Mouse (Mus musculus) forebrain, embryonic 16.5 days (tissue): ENCODE measurements around the gene Rnf43. TPM values are rescaled to one million over a fixed set of nuclear protein-coding genes. Genes with fewer than 3 reads are reported as not detected.

ENCODE experiments used
- ATAC-seq: fragments of 200-750 bp; cut with Nextera tagmentation; 2 replicates; pipeline ENCODE4 v1.8.0; 2017; ENCODE audit warnings: mild to moderate bottlenecking, moderate library complexity
- H3K27ac ChIP-seq: fragments of 300-500 bp; sonication (generic); 2 replicates; pipeline ENCODE4 v1.5.1; 2014; ENCODE audit warnings: low read length, control low read depth
- H3K27me3 ChIP-seq: fragments of 300-500 bp; sonication (generic); replicated peaks from 2 replicates; pipeline ENCODE4 v1.6.1; 2014; ENCODE audit warnings: low read length; ENCODE audit not compliant: control insufficient read depth, insufficient read depth
- H3K36me3 ChIP-seq: fragments of 300-500 bp; sonication (generic); 2 replicates; pipeline ENCODE4 v1.6.1; 2014; ENCODE audit not compliant: control insufficient read depth, insufficient read depth
- H3K4me1 ChIP-seq: fragments of 300-500 bp; sonication (generic); replicated peaks from 2 replicates; pipeline ENCODE4 v1.6.1; 2014; ENCODE audit warnings: low read length; ENCODE audit not compliant: control insufficient read depth, insufficient read depth
- H3K4me2 ChIP-seq: fragments of 300-500 bp; sonication (generic); 2 replicates; pipeline ENCODE4 v1.6.1; 2014; ENCODE audit warnings: mild to moderate bottlenecking, low read length, control low read depth
- H3K4me3 ChIP-seq: fragments of 300-500 bp; sonication (generic); replicated peaks from 2 replicates; pipeline ENCODE4 v1.5.1; 2014; ENCODE audit warnings: mild to moderate bottlenecking, low read length, control low read depth
- H3K9ac ChIP-seq: fragments of 300-500 bp; sonication (generic); replicated peaks from 2 replicates; pipeline ENCODE4 v1.6.1; 2014; ENCODE audit warnings: low read depth, low read length, control low read depth
- H3K9me3 ChIP-seq: fragments of 300-500 bp; sonication (generic); 2 replicates; pipeline ENCODE4 v1.6.1; 2016; ENCODE audit warnings: low read length; ENCODE audit not compliant: control insufficient read depth
- WGBS: fragments of 180-500 bp; shearing (Covaris S2); extraction: QIAGEN DNeasy Blood & Tissue Kit; methylation state at CpG from one replicate; pipeline ENCODE4 v1.1.7; 2014; 5-methylcytosine and 5-hydroxymethylcytosine counted together
- polyA plus RNA-seq: library from polyadenylated mRNA; unstranded; fragments of >200 nt; fragmentation: Nextera tagmentation; extraction: Ambion mirVana; gene quantifications from 2 replicates; pipeline ENCODE4 v1.2.1, GENCODE M21; 2015

Rnf43 gene
- polyA plus RNA-seq, 1 experiment from 2014 or later = 0.76 TPM

GRCm38 (mm10) chr11:87666256-87667035 lies 3.9 kb downstream of the Rnf43 start:
- 76% methylated on average over 12 of the region's 12 CpGs for WGBS
- H3K4me1 ChIP-seq = peaks cover 7% of the 10 kb centered on the region
- no peaks in the 10 kb centered on the region for H3K9me3 ChIP-seq
- no peak for ATAC-seq
- no peak overlapping the region for H3K27ac ChIP-seq
- H3K27me3 ChIP-seq = peaks cover 3% of the 10 kb centered on the region; the same call in 1 of the 2 replicates
- H3K9ac ChIP-seq = no peak overlapping the region
- H3K4me2 ChIP-seq = no peak overlapping the region
- H3K4me3 ChIP-seq = no peak overlapping the region
- no peaks in the 10 kb centered on the region for H3K36me3 ChIP-seq

GRCm38 (mm10) chr11:87667107-87668090 lies 4.9 kb downstream of the Rnf43 start:
- Histone ChIP-seq H3K27ac (no peak overlapping the region), H3K4me2 (no peak overlapping the region), H3K9me3 (no peaks in the 10 kb centered on the region), H3K4me1 (peaks cover 7% of the 10 kb centered on the region), H3K9ac (no peak overlapping the region), H3K36me3 (no peaks in the 10 kb centered on the region), H3K27me3 (peaks cover 3% of the 10 kb centered on the region; the same call in 1 of the 2 replicates), H3K4me3 (no peak overlapping the region)
- WGBS = 60% methylated on average over 4 of the region's 4 CpGs
- ATAC-seq = no peak

GRCm38 (mm10) chr11:87673282-87673681 lies 10.8 kb downstream of the Rnf43 start:
- no peaks in the 10 kb centered on the region for H3K4me1 ChIP-seq
- 93% methylated on average over 1 of the region's 1 CpGs for WGBS
- no peak overlapping the region for H3K9ac ChIP-seq
- H3K9me3 ChIP-seq = no peaks in the 10 kb centered on the region
- H3K4me2 ChIP-seq = no peak overlapping the region
- no peaks in the 10 kb centered on the region for H3K27me3 ChIP-seq
- no peak overlapping the region for H3K4me3 ChIP-seq
- H3K27ac ChIP-seq = no peak overlapping the region
- H3K36me3 ChIP-seq = no peaks in the 10 kb centered on the region
- no peak for ATAC-seq

GRCm38 (mm10) chr11:87675606-87676005 lies 13.1 kb downstream of the Rnf43 start:
- WGBS = 85% methylated on average over 6 of the region's 6 CpGs
- no peak overlapping the region for H3K4me3 ChIP-seq
- no peaks in the 10 kb centered on the region for H3K9me3 ChIP-seq
- no peak overlapping the region for H3K4me2 ChIP-seq
- no peaks in the 10 kb centered on the region for H3K36me3 ChIP-seq
- no peak for ATAC-seq
- H3K9ac ChIP-seq = no peak overlapping the region
- no peak overlapping the region for H3K27ac ChIP-seq
- H3K4me1 ChIP-seq = no peaks in the 10 kb centered on the region
- H3K27me3 ChIP-seq = no peaks in the 10 kb centered on the region

GRCm38 (mm10) chr11:87677756-87678155 lies 15.2 kb downstream of the Rnf43 start:
- WGBS = 40% methylated on average over 5 of the region's 5 CpGs
- H3K27me3 ChIP-seq = no peaks in the 10 kb centered on the region
- H3K4me2 ChIP-seq = no peak overlapping the region
- H3K4me1 ChIP-seq = no peaks in the 10 kb centered on the region
- H3K9me3 ChIP-seq = no peaks in the 10 kb centered on the region
- H3K36me3 ChIP-seq = no peaks in the 10 kb centered on the region
- no peak for ATAC-seq
- no peak overlapping the region for H3K4me3 ChIP-seq
- no peak overlapping the region for H3K27ac ChIP-seq
- no peak overlapping the region for H3K9ac ChIP-seq

GRCm38 (mm10) chr11:87678545-87678944 lies 16.0 kb downstream of the Rnf43 start:
- no peak overlapping the region for H3K4me3 ChIP-seq
- H3K4me1 ChIP-seq = peaks cover 3% of the 10 kb centered on the region; the same call in 1 of the 2 replicates
- ATAC-seq = no peak
- no peaks in the 10 kb centered on the region for H3K27me3 ChIP-seq
- H3K9me3 ChIP-seq = no peaks in the 10 kb centered on the region
- no peak overlapping the region for H3K27ac ChIP-seq
- WGBS = 87% methylated on average over 4 of the region's 4 CpGs
- no peak overlapping the region for H3K9ac ChIP-seq
- H3K36me3 ChIP-seq = no peaks in the 10 kb centered on the region
- H3K4me2 ChIP-seq = no peak overlapping the region

GRCm38 (mm10) chr11:87678976-87679375 lies 16.5 kb downstream of the Rnf43 start:
- WGBS = 91% methylated on average over 7 of the region's 7 CpGs
- ATAC-seq = no peak
- Histone ChIP-seq H3K4me3 (no peak overlapping the region), H3K27ac (no peak overlapping the region), H3K27me3 (no peaks in the 10 kb centered on the region), H3K9ac (no peak overlapping the region), H3K4me1 (peaks cover 3% of the 10 kb centered on the region; the same call in 1 of the 2 replicates), H3K9me3 (no peaks in the 10 kb centered on the region), H3K36me3 (no peaks in the 10 kb centered on the region), H3K4me2 (no peak overlapping the region)

GRCm38 (mm10) chr11:87680786-87681185 lies 18.3 kb downstream of the Rnf43 start:
- no peak overlapping the region for H3K9ac ChIP-seq
- no peak for ATAC-seq
- whole genome bisulfite sequencing = 84% methylated on average over 9 of the region's 9 CpGs

GRCm38 (mm10) chr11:87682096-87682495 lies 19.6 kb downstream of the Rnf43 start:
- ATAC-seq = no peak
- no peak overlapping the region for H3K9ac ChIP-seq
- H3K9me3 ChIP-seq = no peaks in the 10 kb centered on the region
- H3K27me3 ChIP-seq = no peaks in the 10 kb centered on the region
- H3K27ac ChIP-seq = no peak overlapping the region
- WGBS = 91% methylated on average over 12 of the region's 12 CpGs
- no peaks in the 10 kb centered on the region for H3K36me3 ChIP-seq
- H3K4me3 ChIP-seq = no peak overlapping the region
- H3K4me1 ChIP-seq = peaks cover 3% of the 10 kb centered on the region; the same call in 1 of the 2 replicates
- H3K4me2 ChIP-seq = no peak overlapping the region

More at GRCm38 (mm10) chr11:87680786-87681185, 18.3 kb downstream of the Rnf43 start:
- H3K9me3 ChIP-seq = no peaks in the 10 kb centered on the region
- H3K4me3 ChIP-seq = no peak overlapping the region
- H3K27me3 ChIP-seq = no peaks in the 10 kb centered on the region
- H3K27ac ChIP-seq = no peak overlapping the region
- no peak overlapping the region for H3K4me2 ChIP-seq
- peaks cover 3% of the 10 kb centered on the region; the same call in 1 of the 2 replicates for H3K4me1 ChIP-seq
- H3K36me3 ChIP-seq = no peaks in the 10 kb centered on the region
